Mouse (Mus musculus) cerebellum, adult 2 months (tissue): ENCODE data around the gene Hadhb. TPM values are rescaled to one million over a fixed set of nuclear protein-coding genes. Genes with fewer than 3 reads are reported as not detected.

Experiments used
- DNase-seq, 2 experiments: peaks; one replicate each; pipeline ENCODE4 v3.0.0; 2021
- H3K27ac ChIP-seq: fragments of 200-500 bp; 2 replicates; pipeline ENCODE4 v1.5.1; 2012; ENCODE audit warnings: low read length, control low read depth, inconsistent platforms; ENCODE audit not compliant: insufficient read depth
- H3K27me3 ChIP-seq: fragments of 200-500 bp; 2 replicates; pipeline ENCODE4 v1.6.1; 2012; ENCODE audit warnings: inconsistent platforms, mild to moderate bottlenecking, low read length, moderate library complexity; ENCODE audit not compliant: control insufficient read depth, insufficient read depth
- H3K4me1 ChIP-seq: fragments of 200-500 bp; 2 replicates; pipeline ENCODE4 v1.6.1; 2011; ENCODE audit warnings: low read length; ENCODE audit not compliant: control insufficient read depth, insufficient read depth
- H3K4me3 ChIP-seq: fragments of 200-500 bp; replicated peaks from 2 replicates; pipeline ENCODE3; 2011; ENCODE audit warnings: mild to moderate bottlenecking, low read depth, low read length, control low read depth; ENCODE audit not compliant: insufficient read depth
- CTCF ChIP-seq: fragments of 200-500 bp; IDR thresholded peaks from 2 replicates; pipeline ENCODE4 v1.5.1; 2011; ENCODE audit warnings: low read depth, mild to moderate bottlenecking, control low read depth, low read length, moderate library complexity, borderline replicate concordance; ENCODE audit not compliant: insufficient read depth
- POLR2A ChIP-seq: fragments of 200-500 bp; IDR thresholded peaks from 2 replicates; pipeline ENCODE4 v1.6.1; 2011; ENCODE audit warnings: low read length, control low read depth, borderline replicate concordance; ENCODE audit not compliant: insufficient read depth
- WGBS: fragments of 180-500 bp; shearing (Covaris S2); methylation state at CpG from one replicate; pipeline ENCODE4 v1.1.7; 2018; 5-methylcytosine and 5-hydroxymethylcytosine counted together
- polyA plus RNA-seq: library from polyadenylated mRNA; depleted of rRNA; stranded (reverse); fragments of >200 nt; gene quantifications from 2 replicates; pipeline ENCODE4 v1.2.3, GENCODE M21; 2012

Gene Hadhb
- polyA plus RNA-seq, 1 experiment, result 148 TPM

GRCm38 (mm10) chr5:30195340-30195739 lies 40.3 kb downstream of the Hadhb start:
- Histone ChIP-seq H3K4me1 (no peaks in the 10 kb centered on the region), H3K4me3 (no peak overlapping the region), H3K27me3 (no peaks in the 10 kb centered on the region), H3K27ac (no peak overlapping the region)
- TF ChIP-seq CTCF (no peak), POLR2A (no peak)
- DNase-seq, result no peak
- 82% methylated on average over 5 of the region's 5 CpGs for WGBS

- DNase-seq, result no peak
- no peak for TF ChIP-seq CTCF
- TF ChIP-seq POLR2A, result no peak
- Histone ChIP-seq H3K4me1 (no peaks in the 10 kb centered on the region), H3K27me3 (no peaks in the 10 kb centered on the region), H3K4me3 (no peak overlapping the region), H3K27ac (no peak overlapping the region)
- 77% methylated on average over 7 of the region's 7 CpGs for WGBS
Observed at GRCm38 (mm10) chr5:30198257-30198656, 43.2 kb downstream of the Hadhb start.

- peak; percentile 20 to 29 for DNase-seq
- no peak overlapping the region for H3K27ac ChIP-seq
- TF ChIP-seq CTCF (peak; percentile 61; the same call in 1 of the 2 replicates), POLR2A (no peak)
- 41% methylated on average over 5 of the region's 5 CpGs for WGBS
- no peaks in the 10 kb centered on the region for H3K4me1 ChIP-seq
- no peaks in the 10 kb centered on the region for H3K27me3 ChIP-seq
- H3K4me3 ChIP-seq, result no peak overlapping the region
Observed at GRCm38 (mm10) chr5:30201521-30201920, 46.5 kb downstream of the Hadhb start.

GRCm38 (mm10) chr5:30202221-30202620 lies 47.2 kb downstream of the Hadhb start:
- Histone ChIP-seq H3K27ac (no peak overlapping the region), H3K4me3 (no peak overlapping the region), H3K4me1 (no peaks in the 10 kb centered on the region), H3K27me3 (no peaks in the 10 kb centered on the region)
- WGBS, result 92% methylated on average over 7 of the region's 7 CpGs
- TF ChIP-seq CTCF (no peak), POLR2A (no peak)
- no peak for DNase-seq

GRCm38 (mm10) chr5:30203216-30203885 lies 48.3 kb downstream of the Hadhb start:
- 82% methylated on average over 10 of the region's 10 CpGs for WGBS
- no peaks in the 10 kb centered on the region for H3K27me3 ChIP-seq
- no peak for DNase-seq
- no peaks in the 10 kb centered on the region for H3K4me1 ChIP-seq
- TF ChIP-seq POLR2A (no peak), CTCF (no peak)
- no peak overlapping the region for H3K27ac ChIP-seq
- no peak overlapping the region for H3K4me3 ChIP-seq

GRCm38 (mm10) chr5:30204441-30204840 lies 49.4 kb downstream of the Hadhb start:
- no peak for TF ChIP-seq CTCF
- no peak for TF ChIP-seq POLR2A
- 63% methylated on average over 1 of the region's 1 CpGs for WGBS
- H3K27me3 ChIP-seq, result no peaks in the 10 kb centered on the region

GRCm38 (mm10) chr5:30205034-30205433 lies 50.0 kb downstream of the Hadhb start:
- TF ChIP-seq CTCF, result no peak
- TF ChIP-seq POLR2A, result no peak
- 74% methylated on average over 3 of the region's 3 CpGs for WGBS
- no peak overlapping the region for H3K4me3 ChIP-seq
- H3K27ac ChIP-seq, result no peak overlapping the region
- H3K4me1 ChIP-seq, result no peaks in the 10 kb centered on the region
- H3K27me3 ChIP-seq, result no peaks in the 10 kb centered on the region
- DNase-seq, result no peak

More at GRCm38 (mm10) chr5:30204441-30204840, 49.4 kb downstream of the Hadhb start:
- H3K27ac ChIP-seq, result no peak overlapping the region
- no peak overlapping the region for H3K4me3 ChIP-seq
- no peaks in the 10 kb centered on the region for H3K4me1 ChIP-seq
- no peak for DNase-seq

GRCm38 (mm10) chr5:30205493-30205892 lies 50.4 kb downstream of the Hadhb start, which contains the start of gene Adgrf3:
Adgrf3 (minus strand) TSS chr5:30205722.
- H3K4me3 ChIP-seq, result no peak within 1 kb of the TSS
- no peaks in the 10 kb centered on the region for H3K27me3 ChIP-seq
- no peaks in the 10 kb centered on the region for H3K4me1 ChIP-seq
- DNase-seq, result no peak
- 22% methylated on average over 5 of the region's 5 CpGs for WGBS
- H3K27ac ChIP-seq, result no peak within 1 kb of the TSS
- no peak for TF ChIP-seq POLR2A
- TF ChIP-seq CTCF, result no peak
